Mouse (Mus musculus): ENCODE measurements around the gene Slc20a1. TPM values are rescaled to one million over a fixed set of nuclear protein-coding genes. Genes with fewer than 3 reads are reported as not detected.

Slc20a1 gene
- total and polyA plus RNA-seq, 3 experiments: 10.1 to 15.9 (median 14.7) TPM

DNA sequence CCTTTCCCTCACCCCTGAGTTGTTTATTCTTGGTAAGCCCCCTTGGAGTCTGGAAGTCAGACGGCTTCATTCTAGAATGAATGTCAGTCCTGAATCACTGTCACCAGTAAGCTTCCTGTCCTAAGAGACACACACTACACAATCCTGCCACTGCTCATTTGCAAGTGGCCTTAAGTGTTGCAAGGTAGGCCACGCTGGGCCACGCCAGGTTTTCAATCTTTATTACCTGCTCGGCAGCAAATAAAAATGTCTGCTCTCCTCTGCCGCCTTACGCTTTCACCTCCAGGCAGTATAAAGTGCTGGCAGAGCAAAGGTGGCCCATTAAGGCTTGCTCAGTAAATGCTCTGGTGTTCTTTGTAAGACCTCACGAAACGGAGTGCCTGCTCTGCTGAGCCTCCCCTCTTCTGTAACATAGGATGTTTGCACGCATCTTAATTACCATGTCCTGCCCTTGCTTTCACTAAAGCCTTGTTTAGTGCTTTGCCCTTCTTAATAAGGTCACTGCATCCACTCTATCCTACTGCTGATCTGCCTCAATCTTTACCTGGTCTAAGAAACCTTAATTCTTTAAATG lies 19.1 kb downstream of the Slc20a1 start:
- H3K4me3 ChIP-seq: no peak overlapping the region
- H3K4me1 ChIP-seq (ENCODE audit: control insufficient read depth, insufficient read depth, low read length): no peaks in the 10 kb centered on the region; the same call in 1 of the 2 replicates
- DNase-seq: no peak
- no peaks in the 10 kb centered on the region for H3K36me3 ChIP-seq (ENCODE audit: control insufficient read depth, insufficient read depth, low read length)
- no peak overlapping the region for H3K27ac ChIP-seq
- intact Hi-C loops (cut with DNase I): no loop called here
- no peak overlapping the region for H3K9ac ChIP-seq (ENCODE audit: low read depth, low read length)
- no peaks in the 10 kb centered on the region for H3K79me2 ChIP-seq (replicated peaks; ENCODE audit: control insufficient read depth, insufficient read depth, low read length)
- WGBS: 88% methylated on average over 9 of the region's 9 CpGs
- H3K27me3 ChIP-seq (ENCODE audit: control insufficient read depth, insufficient read depth, low read length): no peaks in the 10 kb centered on the region
- TF ChIP-seq CTCF (IDR thresholded peaks at IDR 0.05): no peak
- no peak for TF ChIP-seq POLR2A (IDR thresholded peaks at IDR 0.05; ENCODE audit: insufficient read depth, low read depth, low read length)
- TF ChIP-seq EP300 (IDR thresholded peaks at IDR 0.05; ENCODE audit: insufficient read depth, low read depth, low read length): no peak

GRCm38 (mm10) chr2:129218537-129219105 lies 20.1 kb downstream of the Slc20a1 start:
- 74% methylated on average over 4 of the region's 4 CpGs for WGBS
- intact Hi-C loops (cut with DNase I): no loop called here
- H3K4me1 ChIP-seq (ENCODE audit: control insufficient read depth, insufficient read depth, low read length): no peaks in the 10 kb centered on the region; the same call in 1 of the 2 replicates
- no peak overlapping the region for H3K4me3 ChIP-seq
- no peaks in the 10 kb centered on the region for H3K36me3 ChIP-seq (ENCODE audit: control insufficient read depth, insufficient read depth, low read length)
- H3K27ac ChIP-seq: no peak overlapping the region
- no peak for DNase-seq
- H3K79me2 ChIP-seq (replicated peaks; ENCODE audit: control insufficient read depth, insufficient read depth, low read length): no peaks in the 10 kb centered on the region
- H3K9ac ChIP-seq (ENCODE audit: low read depth, low read length): no peak overlapping the region
- TF ChIP-seq POLR2A (IDR thresholded peaks at IDR 0.05; ENCODE audit: insufficient read depth, low read depth, low read length): no peak
- TF ChIP-seq EP300 (IDR thresholded peaks at IDR 0.05; ENCODE audit: insufficient read depth, low read depth, low read length): no peak
- no peak for TF ChIP-seq CTCF (IDR thresholded peaks at IDR 0.05)
- H3K27me3 ChIP-seq (ENCODE audit: control insufficient read depth, insufficient read depth, low read length): no peaks in the 10 kb centered on the region

GRCm38 (mm10) chr2:129221097-129221632 lies 22.6 kb downstream of the Slc20a1 start:
- TF ChIP-seq EP300 (IDR thresholded peaks at IDR 0.05; ENCODE audit: insufficient read depth, low read depth, low read length) (no peak), POLR2A (IDR thresholded peaks at IDR 0.05; ENCODE audit: insufficient read depth, low read depth, low read length) (no peak), CTCF (IDR thresholded peaks at IDR 0.05) (no peak)
- no peak overlapping the region for H3K4me3 ChIP-seq
- H3K27ac ChIP-seq: no peak overlapping the region
- H3K79me2 ChIP-seq (replicated peaks; ENCODE audit: control insufficient read depth, insufficient read depth, low read length): no peaks in the 10 kb centered on the region
- WGBS: 52% methylated on average over 9 of the region's 9 CpGs
- no peak overlapping the region for H3K9ac ChIP-seq (ENCODE audit: low read depth, low read length)
- H3K27me3 ChIP-seq (ENCODE audit: control insufficient read depth, insufficient read depth, low read length): no peaks in the 10 kb centered on the region
- no peaks in the 10 kb centered on the region; the same call in 1 of the 2 replicates for H3K4me1 ChIP-seq (ENCODE audit: control insufficient read depth, insufficient read depth, low read length)
- no peaks in the 10 kb centered on the region for H3K36me3 ChIP-seq (ENCODE audit: control insufficient read depth, insufficient read depth, low read length)
- no peak for DNase-seq
- intact Hi-C loops (cut with DNase I): no loop called here

- Histone ChIP-seq H3K4me1 (ENCODE audit: control insufficient read depth, insufficient read depth, low read length) (no peaks in the 10 kb centered on the region; the same call in 1 of the 2 replicates), H3K9ac (ENCODE audit: low read depth, low read length) (no peak overlapping the region), H3K36me3 (ENCODE audit: control insufficient read depth, insufficient read depth, low read length) (no peaks in the 10 kb centered on the region), H3K79me2 (replicated peaks; ENCODE audit: control insufficient read depth, insufficient read depth, low read length) (no peaks in the 10 kb centered on the region), H3K27me3 (ENCODE audit: control insufficient read depth, insufficient read depth, low read length) (no peaks in the 10 kb centered on the region), H3K27ac (no peak overlapping the region), H3K4me3 (no peak overlapping the region)
- DNase-seq: no peak
- intact Hi-C loops (cut with DNase I): no loop called here
- TF ChIP-seq POLR2A (IDR thresholded peaks at IDR 0.05; ENCODE audit: insufficient read depth, low read depth, low read length) (no peak), CTCF (IDR thresholded peaks at IDR 0.05) (no peak), EP300 (IDR thresholded peaks at IDR 0.05; ENCODE audit: insufficient read depth, low read depth, low read length) (no peak)
- 79% methylated on average over 4 of the region's 4 CpGs for WGBS
Observed at GRCm38 (mm10) chr2:129224178-129224577, 25.6 kb downstream of the Slc20a1 start.

GRCm38 (mm10) chr2:129225251-129225819 lies 26.8 kb downstream of the Slc20a1 start:
- Histone ChIP-seq H3K4me3 (no peak overlapping the region), H3K36me3 (ENCODE audit: control insufficient read depth, insufficient read depth, low read length) (no peaks in the 10 kb centered on the region), H3K4me1 (ENCODE audit: control insufficient read depth, insufficient read depth, low read length) (no peaks in the 10 kb centered on the region; the same call in 1 of the 2 replicates), H3K27me3 (ENCODE audit: control insufficient read depth, insufficient read depth, low read length) (no peaks in the 10 kb centered on the region), H3K79me2 (replicated peaks; ENCODE audit: control insufficient read depth, insufficient read depth, low read length) (no peaks in the 10 kb centered on the region), H3K9ac (ENCODE audit: low read depth, low read length) (no peak overlapping the region), H3K27ac (no peak overlapping the region)
- TF ChIP-seq POLR2A (IDR thresholded peaks at IDR 0.05; ENCODE audit: insufficient read depth, low read depth, low read length) (no peak), EP300 (IDR thresholded peaks at IDR 0.05; ENCODE audit: insufficient read depth, low read depth, low read length) (no peak), CTCF (IDR thresholded peaks at IDR 0.05) (no peak)
- intact Hi-C loops (cut with DNase I): no loop called here
- DNase-seq: no peak
- WGBS: 82% methylated on average over 17 of the region's 17 CpGs
